Mouse (Mus musculus): ENCODE data around the gene Naa80.

The Naa80 gene

GRCm38 (mm10) chr9:107618098-107618497 is 39.4 kb downstream of the Naa80 start:
- Histone ChIP-seq H3K36me3 (ENCODE audit: insufficient read depth, low read length) (peaks cover 73% of the 10 kb centered on the region), H3K4me1 (replicated peaks; ENCODE audit: low read depth, low read length) (peaks cover 60% of the 10 kb centered on the region), H3K27me3 (ENCODE audit: insufficient read depth, low read length) (no peaks in the 10 kb centered on the region), H3K9me3 (ENCODE audit: low read length) (no peaks in the 10 kb centered on the region), H3K4me3 (replicated peaks; ENCODE audit: low read length) (no peak overlapping the region)
- no peak for TF ChIP-seq POU5F1 (IDR thresholded peaks at IDR 0.05; ENCODE audit: borderline replicate concordance, low read length)
- no peak for TF ChIP-seq CTCF (conservative IDR thresholded peaks at IDR 0.05; ENCODE audit: low read length)
- TF ChIP-seq NANOG (IDR thresholded peaks at IDR 0.05; ENCODE audit: borderline replicate concordance, low read length), result no peak

GRCm38 (mm10) chr9:107618778-107619545 is 40.3 kb downstream of the Naa80 start:
- Histone ChIP-seq H3K27me3 (ENCODE audit: insufficient read depth, low read length) (no peaks in the 10 kb centered on the region), H3K4me1 (replicated peaks; ENCODE audit: low read depth, low read length) (peaks cover 60% of the 10 kb centered on the region), H3K4me3 (replicated peaks; ENCODE audit: low read length) (no peak overlapping the region), H3K36me3 (ENCODE audit: insufficient read depth, low read length) (peaks cover 76% of the 10 kb centered on the region), H3K9me3 (ENCODE audit: low read length) (no peaks in the 10 kb centered on the region)
- TF ChIP-seq CTCF (conservative IDR thresholded peaks at IDR 0.05; ENCODE audit: low read length), result no peak
- TF ChIP-seq POU5F1 (IDR thresholded peaks at IDR 0.05; ENCODE audit: borderline replicate concordance, low read length), result no peak
- no peak for TF ChIP-seq NANOG (IDR thresholded peaks at IDR 0.05; ENCODE audit: borderline replicate concordance, low read length)

- H3K36me3 ChIP-seq (ENCODE audit: insufficient read depth, low read length), result peaks cover 74% of the 10 kb centered on the region
- no peak for TF ChIP-seq NANOG (IDR thresholded peaks at IDR 0.05; ENCODE audit: borderline replicate concordance, low read length)
- TF ChIP-seq CTCF (conservative IDR thresholded peaks at IDR 0.05; ENCODE audit: low read length), result no peak
- no peak for TF ChIP-seq POU5F1 (IDR thresholded peaks at IDR 0.05; ENCODE audit: borderline replicate concordance, low read length)
These were observed 40.8 kb downstream of the Naa80 start for GRCm38 (mm10) chr9:107619546-107619879.

GRCm38 (mm10) chr9:107620954-107621353 is 42.3 kb downstream of the Naa80 start:
- TF ChIP-seq NANOG (IDR thresholded peaks at IDR 0.05; ENCODE audit: borderline replicate concordance, low read length), result no peak
- no peak for TF ChIP-seq CTCF (conservative IDR thresholded peaks at IDR 0.05; ENCODE audit: low read length)
- TF ChIP-seq POU5F1 (IDR thresholded peaks at IDR 0.05; ENCODE audit: borderline replicate concordance, low read length), result no peak
- H3K4me3 ChIP-seq (replicated peaks; ENCODE audit: low read length), result no peak overlapping the region
- H3K9me3 ChIP-seq (ENCODE audit: low read length), result no peaks in the 10 kb centered on the region
- H3K27me3 ChIP-seq (ENCODE audit: insufficient read depth, low read length), result no peaks in the 10 kb centered on the region
- H3K4me1 ChIP-seq (replicated peaks; ENCODE audit: low read depth, low read length), result peaks cover 63% of the 10 kb centered on the region
- peaks cover 59% of the 10 kb centered on the region for H3K36me3 ChIP-seq (ENCODE audit: insufficient read depth, low read length)

More at GRCm38 (mm10) chr9:107619546-107619879, 40.8 kb downstream of the Naa80 start:
- H3K4me1 ChIP-seq (replicated peaks; ENCODE audit: low read depth, low read length), result peaks cover 60% of the 10 kb centered on the region
- no peaks in the 10 kb centered on the region for H3K27me3 ChIP-seq (ENCODE audit: insufficient read depth, low read length)
- H3K4me3 ChIP-seq (replicated peaks; ENCODE audit: low read length), result no peak overlapping the region
- no peaks in the 10 kb centered on the region for H3K9me3 ChIP-seq (ENCODE audit: low read length)

GRCm38 (mm10) chr9:107624539-107624938 is 45.9 kb downstream of the Naa80 start:
- no peaks in the 10 kb centered on the region for H3K9me3 ChIP-seq (ENCODE audit: low read length)
- peaks cover 30% of the 10 kb centered on the region for H3K36me3 ChIP-seq (ENCODE audit: insufficient read depth, low read length)
- TF ChIP-seq CTCF (conservative IDR thresholded peaks at IDR 0.05; ENCODE audit: low read length), result no peak
- TF ChIP-seq NANOG (IDR thresholded peaks at IDR 0.05; ENCODE audit: borderline replicate concordance, low read length), result no peak
- TF ChIP-seq POU5F1 (IDR thresholded peaks at IDR 0.05; ENCODE audit: borderline replicate concordance, low read length), result no peak
- no peaks in the 10 kb centered on the region for H3K27me3 ChIP-seq (ENCODE audit: insufficient read depth, low read length)
- peaks cover 77% of the 10 kb centered on the region for H3K4me1 ChIP-seq (replicated peaks; ENCODE audit: low read depth, low read length)
- peak overlapping the region; percentile 62 for H3K4me3 ChIP-seq (replicated peaks; ENCODE audit: low read length)

GRCm38 (mm10) chr9:107624951-107625350 is 46.3 kb downstream of the Naa80 start:
- H3K36me3 ChIP-seq (ENCODE audit: insufficient read depth, low read length), result peaks cover 26% of the 10 kb centered on the region
- no peaks in the 10 kb centered on the region for H3K9me3 ChIP-seq (ENCODE audit: low read length)
- H3K4me1 ChIP-seq (replicated peaks; ENCODE audit: low read depth, low read length), result peaks cover 77% of the 10 kb centered on the region
- TF ChIP-seq NANOG (IDR thresholded peaks at IDR 0.05; ENCODE audit: borderline replicate concordance, low read length) (no peak), CTCF (conservative IDR thresholded peaks at IDR 0.05; ENCODE audit: low read length) (no peak), POU5F1 (IDR thresholded peaks at IDR 0.05; ENCODE audit: borderline replicate concordance, low read length) (no peak)
- H3K4me3 ChIP-seq (replicated peaks; ENCODE audit: low read length), result peak overlapping the region; percentile 62
- H3K27me3 ChIP-seq (ENCODE audit: insufficient read depth, low read length), result no peaks in the 10 kb centered on the region

GRCm38 (mm10) chr9:107625351-107626128 is 46.9 kb downstream of the Naa80 start:
- peaks cover 20% of the 10 kb centered on the region for H3K36me3 ChIP-seq (ENCODE audit: insufficient read depth, low read length)
- TF ChIP-seq CTCF (conservative IDR thresholded peaks at IDR 0.05; ENCODE audit: low read length) (no peak), NANOG (IDR thresholded peaks at IDR 0.05; ENCODE audit: borderline replicate concordance, low read length) (no peak), POU5F1 (IDR thresholded peaks at IDR 0.05; ENCODE audit: borderline replicate concordance, low read length) (no peak)
- H3K9me3 ChIP-seq (ENCODE audit: low read length), result no peaks in the 10 kb centered on the region
- peak overlapping the region; percentile 62 for H3K4me3 ChIP-seq (replicated peaks; ENCODE audit: low read length)
- peaks cover 82% of the 10 kb centered on the region for H3K4me1 ChIP-seq (replicated peaks; ENCODE audit: low read depth, low read length)
- no peaks in the 10 kb centered on the region for H3K27me3 ChIP-seq (ENCODE audit: insufficient read depth, low read length)

GRCm38 (mm10) chr9:107626158-107626843 is 47.6 kb downstream of the Naa80 start:
- Histone ChIP-seq H3K36me3 (ENCODE audit: insufficient read depth, low read length) (peaks cover 20% of the 10 kb centered on the region), H3K27me3 (ENCODE audit: insufficient read depth, low read length) (peaks cover under 1% of the 10 kb centered on the region; the same call in 1 of the 2 replicates), H3K4me3 (replicated peaks; ENCODE audit: low read length) (peak overlapping the region; percentile 62), H3K9me3 (ENCODE audit: low read length) (no peaks in the 10 kb centered on the region), H3K4me1 (replicated peaks; ENCODE audit: low read depth, low read length) (peaks cover 85% of the 10 kb centered on the region)
- no peak for TF ChIP-seq NANOG (IDR thresholded peaks at IDR 0.05; ENCODE audit: borderline replicate concordance, low read length)
- no peak for TF ChIP-seq CTCF (conservative IDR thresholded peaks at IDR 0.05; ENCODE audit: low read length)
- TF ChIP-seq POU5F1 (IDR thresholded peaks at IDR 0.05; ENCODE audit: borderline replicate concordance, low read length), result no peak
